ENCODE assay signal across 18 mouse cellular contexts in genomic region chr2:5456108-5456507, GRCm38 (mm10).
DNase-seq lines count a peak whose midpoint lies in the region; ATAC-seq and TF ChIP-seq lines count a peak whose summit lies in the region.
"Had no signal": no experiment of that assay in that cellular context is flagged by ENCODE, and none has a peak within 500 bp of the region (broad histone marks: within the 10 kb centered on the region; RNA-seq: fewer than 3 reads in every experiment).

No protein-coding gene starts in this region.

- no peak overlapping the region for H3K4me2 ChIP-seq in liver, embryonic 11.5 days
- H3K4me2 ChIP-seq: midbrain, embryonic 15.5 days; stomach, embryonic 15.5 days had no signal

- H3K4me1 ChIP-seq in G1E (ENCODE audit: insufficient read depth, low read depth, low read length) = no peaks in the 10 kb centered on the region
- H3K4me1 ChIP-seq in liver, embryonic 11.5 days (replicated peaks; ENCODE audit: control insufficient read depth, insufficient read depth, low read length) = no peaks in the 10 kb centered on the region
- H3K4me1 ChIP-seq: midbrain, embryonic 15.5 days had no signal

- DNase-seq in heart, adult 18-20 months = peak; percentile 65 to 81
- DNase-seq in heart, postnatal 25 days (ENCODE audit: low spot score) = no peak
- no peak for DNase-seq in G1E (ENCODE audit: low spot score)
- peak; percentile 47 for DNase-seq in heart, adult 8-10 months (ENCODE audit: low spot score)
- no peak for DNase-seq in liver, embryonic 11.5 days (ENCODE audit: low spot score)
- no peak for DNase-seq in kidney, postnatal 36 days
- DNase-seq in urinary bladder, postnatal 4 days (ENCODE audit: low spot score in 2 of 2) = no peak
- DNase-seq: cerebellum, postnatal 14 days; gastrocnemius, postnatal 25 days; kidney, adult 2 months; lung, adult 2 months; right cerebral cortex, postnatal 14 days; thymus, postnatal 36 days had no signal

- 0 out of 2 replicates have a peak, but pooled peaks have one; percentile 34 for ATAC-seq in G1E (ENCODE audit: extremely low read depth, insufficient number of reproducible peaks, low FRiP score, poor library complexity, severe bottlenecking)
- ATAC-seq in liver, embryonic 11.5 days (replicated peaks; ENCODE audit: low FRiP score) = 0 out of 2 replicates have a peak, but pooled peaks have one; percentile 34
- ATAC-seq in granulocyte monocyte progenitor cell, adult 5-6 weeks (replicated peaks; ENCODE audit: poor library complexity, severe bottlenecking) = no peak
- ATAC-seq: activated CD4-positive, CD25-positive, alpha-beta regulatory T cell, adult 4 months; forebrain, embryonic 16.5 days; midbrain, embryonic 15.5 days had no signal

- H3K9ac ChIP-seq in liver, embryonic 11.5 days (ENCODE audit: low read depth, low read length) = no peak overlapping the region
- H3K9ac ChIP-seq: midbrain, embryonic 15.5 days; stomach, embryonic 15.5 days had no signal

- H3K27ac ChIP-seq in liver, embryonic 11.5 days (ENCODE audit: low read depth, low read length) = no peak overlapping the region
- H3K27ac ChIP-seq: midbrain, embryonic 15.5 days; stomach, embryonic 15.5 days had no signal

- H3K4me3 ChIP-seq in G1E (ENCODE audit: low read depth, low read length) = no peak overlapping the region
- H3K4me3 ChIP-seq in liver, embryonic 11.5 days (ENCODE audit: low read depth, low read length) = no peak overlapping the region
- H3K4me3 ChIP-seq: midbrain, embryonic 15.5 days; stomach, embryonic 15.5 days had no signal

- no peak for TF ChIP-seq CTCF in G1E (IDR thresholded peaks at IDR 0.05; ENCODE audit: low read depth, low read length)

- no peaks in the 10 kb centered on the region for H3K36me3 ChIP-seq in G1E (replicated peaks)
- H3K36me3 ChIP-seq in liver, embryonic 11.5 days (ENCODE audit: control insufficient read depth, insufficient read depth, low read length) = no peaks in the 10 kb centered on the region
- H3K36me3 ChIP-seq: midbrain, embryonic 15.5 days; stomach, embryonic 15.5 days had no signal

- intact Hi-C loops in heart, postnatal 25 days (cut with DNase I) = no loop called here

- H3K27me3 ChIP-seq in G1E (ENCODE audit: insufficient read depth, low read length) = 0 out of 2 replicates have a peak, but pooled peaks cover 3% of the 10 kb centered on the region
- no peaks in the 10 kb centered on the region for H3K27me3 ChIP-seq in liver, embryonic 11.5 days (replicated peaks; ENCODE audit: control insufficient read depth, insufficient read depth, low read length)
- H3K27me3 ChIP-seq: midbrain, embryonic 15.5 days; stomach, embryonic 15.5 days had no signal

- no peaks in the 10 kb centered on the region for H3K9me3 ChIP-seq in G1E (replicated peaks)
- no peaks in the 10 kb centered on the region for H3K9me3 ChIP-seq in liver, embryonic 11.5 days (ENCODE audit: control insufficient read depth, low read length)
- H3K9me3 ChIP-seq: midbrain, embryonic 15.5 days; stomach, embryonic 15.5 days had no signal

- 48% methylated on average over 2 of the region's 2 CpGs for WGBS in liver, embryonic 11.5 days

Comparison
In these comparisons a context has a peak if more than half of its experiments do, and no peak if none do; other contexts are left out.
1. DNase-seq: peak in heart, adult 18-20 months (2 of 2) and heart, adult 8-10 months (single experiment); none in heart, postnatal 25 days (single experiment), G1E (single experiment), liver, embryonic 11.5 days (single experiment), kidney, postnatal 36 days (0 of 2) and urinary bladder, postnatal 4 days (0 of 2).